Mouse (Mus musculus): ENCODE data around the gene Wfdc13. TPM values are rescaled to one million over a fixed set of nuclear protein-coding genes. Genes with fewer than 3 reads are reported as not detected.

Wfdc13 gene
- polyA plus RNA-seq (2012; rRNA removed) = 0.32 and 36.5 TPM in 2 replicates

- H3K4me3 ChIP-seq (ENCODE audit: control insufficient read depth, low read depth, low read length) = no peak within 1 kb of the TSS
- no peak within 1 kb of the TSS for H3K27ac ChIP-seq (ENCODE audit: control insufficient read depth, insufficient read depth, low read depth, low read length)
- no peaks in the 10 kb centered on the region for H3K27me3 ChIP-seq (ENCODE audit: control insufficient read depth, insufficient read depth, low read length)
- peaks cover 3% of the 10 kb centered on the region; the same call in 1 of the 2 replicates for H3K4me1 ChIP-seq (ENCODE audit: control insufficient read depth, insufficient read depth, low read length)
- H3K36me3 ChIP-seq (ENCODE audit: control insufficient read depth, insufficient read depth, low read length) = no peaks in the 10 kb centered on the region
- TF ChIP-seq CTCF (IDR thresholded peaks at IDR 0.05; ENCODE audit: control insufficient read depth, insufficient read depth, insufficient replicate concordance, low read depth, low read length) = no peak
- no peak for TF ChIP-seq POLR2A (IDR thresholded peaks at IDR 0.05; ENCODE audit: control insufficient read depth, low read depth, low read length)
Measured at GRCm38 (mm10) chr2:164684807-164685206, at the start of gene Wfdc13. Wfdc13 (plus strand) TSS chr2:164685107.

DNA sequence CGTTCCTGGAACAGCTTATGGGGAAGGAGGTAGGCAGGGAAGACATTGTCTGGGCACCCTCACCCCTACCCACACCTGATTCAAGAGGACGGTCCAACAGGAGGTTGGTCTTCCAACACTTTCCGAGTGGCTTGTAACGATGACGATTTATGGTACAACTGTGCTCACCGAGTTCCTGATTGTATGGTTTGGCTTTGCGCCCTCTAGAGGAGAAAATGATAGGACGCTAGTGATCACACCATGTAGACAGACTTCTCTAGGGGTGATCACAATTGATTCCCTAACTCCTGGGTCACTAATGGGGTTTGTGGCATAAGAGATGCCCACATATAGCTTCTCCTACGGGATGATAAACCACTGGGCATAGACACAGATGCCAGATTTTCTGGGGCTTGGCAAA lies 49.6 kb upstream of the Wfdc13 start:
- H3K36me3 ChIP-seq (ENCODE audit: control insufficient read depth, insufficient read depth, low read length) = no peaks in the 10 kb centered on the region
- no peak for TF ChIP-seq POLR2A (IDR thresholded peaks at IDR 0.05; ENCODE audit: control insufficient read depth, low read depth, low read length)
- TF ChIP-seq CTCF (IDR thresholded peaks at IDR 0.05; ENCODE audit: control insufficient read depth, insufficient read depth, insufficient replicate concordance, low read depth, low read length) = 0 out of 2 replicates have a peak, but pooled peaks have one; percentile 8
- H3K4me1 ChIP-seq (ENCODE audit: control insufficient read depth, insufficient read depth, low read length) = no peaks in the 10 kb centered on the region; the same call in 1 of the 2 replicates
- no peak overlapping the region for H3K27ac ChIP-seq (ENCODE audit: control insufficient read depth, insufficient read depth, low read depth, low read length)
- H3K4me3 ChIP-seq (ENCODE audit: control insufficient read depth, low read depth, low read length) = peak overlapping the region; percentile 17; the same call in 1 of the 2 replicates
- no peaks in the 10 kb centered on the region for H3K27me3 ChIP-seq (ENCODE audit: control insufficient read depth, insufficient read depth, low read length)

- TF ChIP-seq CTCF (IDR thresholded peaks at IDR 0.05; ENCODE audit: control insufficient read depth, insufficient read depth, insufficient replicate concordance, low read depth, low read length) (no peak), POLR2A (IDR thresholded peaks at IDR 0.05; ENCODE audit: control insufficient read depth, low read depth, low read length) (no peak)
- Histone ChIP-seq H3K36me3 (ENCODE audit: control insufficient read depth, insufficient read depth, low read length) (no peaks in the 10 kb centered on the region), H3K4me3 (ENCODE audit: control insufficient read depth, low read depth, low read length) (peak within 1 kb of the TSS; percentile 68)
Measured at GRCm38 (mm10) chr2:164638696-164639095, 46.2 kb upstream of the Wfdc13 start, which contains the start of gene Wfdc16. Wfdc16 (minus strand) TSS chr2:164638796.

GRCm38 (mm10) chr2:164641129-164641528 lies 43.8 kb upstream of the Wfdc13 start:
- peaks cover 4% of the 10 kb centered on the region for H3K4me1 ChIP-seq (ENCODE audit: control insufficient read depth, insufficient read depth, low read length)
- H3K27ac ChIP-seq (ENCODE audit: control insufficient read depth, insufficient read depth, low read depth, low read length) = peak overlapping the region; percentile 70
- H3K27me3 ChIP-seq (ENCODE audit: control insufficient read depth, insufficient read depth, low read length) = no peaks in the 10 kb centered on the region
- H3K4me3 ChIP-seq (ENCODE audit: control insufficient read depth, low read depth, low read length) = no peak overlapping the region
- H3K36me3 ChIP-seq (ENCODE audit: control insufficient read depth, insufficient read depth, low read length) = no peaks in the 10 kb centered on the region
- TF ChIP-seq POLR2A (IDR thresholded peaks at IDR 0.05; ENCODE audit: control insufficient read depth, low read depth, low read length) (no peak), CTCF (IDR thresholded peaks at IDR 0.05; ENCODE audit: control insufficient read depth, insufficient read depth, insufficient replicate concordance, low read depth, low read length) (no peak)

More at GRCm38 (mm10) chr2:164638696-164639095, 46.2 kb upstream of the Wfdc13 start, which contains the start of gene Wfdc16:
- Histone ChIP-seq H3K27me3 (ENCODE audit: control insufficient read depth, insufficient read depth, low read length) (no peaks in the 10 kb centered on the region), H3K27ac (ENCODE audit: control insufficient read depth, insufficient read depth, low read depth, low read length) (no peak within 1 kb of the TSS), H3K4me1 (ENCODE audit: control insufficient read depth, insufficient read depth, low read length) (peaks cover 4% of the 10 kb centered on the region)

DNA sequence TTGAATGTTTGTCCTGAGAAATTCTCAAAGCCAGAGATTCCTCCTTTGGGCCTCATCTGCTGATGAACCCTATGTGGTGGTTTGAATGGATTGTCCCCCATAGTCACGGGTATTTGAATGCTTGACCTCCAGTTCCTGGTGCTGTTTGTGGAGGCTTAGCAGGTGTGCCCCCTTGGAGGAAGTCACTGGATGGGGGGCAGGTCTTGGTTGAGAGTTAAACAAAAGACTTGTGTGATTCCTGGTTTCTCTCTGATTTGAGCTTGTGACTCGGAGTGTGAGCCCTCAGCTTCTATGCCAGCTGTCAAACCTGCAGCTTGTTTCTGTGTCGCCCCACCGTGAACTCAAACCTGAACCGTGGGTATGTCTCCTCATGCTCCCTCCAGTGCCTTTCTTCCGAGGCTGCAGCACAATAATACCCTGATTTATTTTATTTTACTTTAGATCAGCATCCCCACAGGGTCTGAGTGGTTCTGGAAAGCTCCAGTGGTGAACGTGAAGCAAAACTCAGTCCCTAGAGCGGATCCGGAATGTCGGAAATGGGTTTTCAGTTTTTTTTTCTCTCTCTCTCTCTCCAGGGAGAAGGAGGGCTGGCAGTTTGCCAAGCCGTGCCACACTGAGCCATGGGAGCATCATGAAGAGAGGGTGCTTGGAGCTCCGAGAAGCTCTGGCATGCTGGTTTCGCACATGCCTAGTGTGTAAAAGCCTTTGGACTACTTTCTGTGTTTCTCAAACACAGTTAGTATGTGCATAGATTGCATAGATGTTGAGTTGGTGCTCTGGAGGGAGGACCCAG lies 42.8 kb upstream of the Wfdc13 start:
- Histone ChIP-seq H3K4me3 (ENCODE audit: control insufficient read depth, low read depth, low read length) (no peak overlapping the region), H3K27ac (ENCODE audit: control insufficient read depth, insufficient read depth, low read depth, low read length) (peak overlapping the region; percentile 48), H3K4me1 (ENCODE audit: control insufficient read depth, insufficient read depth, low read length) (peaks cover 4% of the 10 kb centered on the region), H3K36me3 (ENCODE audit: control insufficient read depth, insufficient read depth, low read length) (no peaks in the 10 kb centered on the region), H3K27me3 (ENCODE audit: control insufficient read depth, insufficient read depth, low read length) (no peaks in the 10 kb centered on the region)
- no peak for TF ChIP-seq POLR2A (IDR thresholded peaks at IDR 0.05; ENCODE audit: control insufficient read depth, low read depth, low read length)
- no peak for TF ChIP-seq CTCF (IDR thresholded peaks at IDR 0.05; ENCODE audit: control insufficient read depth, insufficient read depth, insufficient replicate concordance, low read depth, low read length)

GRCm38 (mm10) chr2:164655858-164656257 lies 29.0 kb upstream of the Wfdc13 start, which contains the start of gene Wfdc10:
Wfdc10 (plus strand) TSS chr2:164656046.
- Histone ChIP-seq H3K36me3 (ENCODE audit: control insufficient read depth, insufficient read depth, low read length) (no peaks in the 10 kb centered on the region), H3K27me3 (ENCODE audit: control insufficient read depth, insufficient read depth, low read length) (no peaks in the 10 kb centered on the region), H3K4me1 (ENCODE audit: control insufficient read depth, insufficient read depth, low read length) (peaks cover 6% of the 10 kb centered on the region), H3K27ac (ENCODE audit: control insufficient read depth, insufficient read depth, low read depth, low read length) (peak within 1 kb of the TSS; percentile 61), H3K4me3 (ENCODE audit: control insufficient read depth, low read depth, low read length) (peak within 1 kb of the TSS; percentile 82)
- peak; percentile 72 for TF ChIP-seq POLR2A (IDR thresholded peaks at IDR 0.05; ENCODE audit: control insufficient read depth, low read depth, low read length)
- TF ChIP-seq CTCF (IDR thresholded peaks at IDR 0.05; ENCODE audit: control insufficient read depth, insufficient read depth, insufficient replicate concordance, low read depth, low read length) = peak; percentile 93

- Histone ChIP-seq H3K27ac (ENCODE audit: control insufficient read depth, insufficient read depth, low read depth, low read length) (peak within 1 kb of the TSS; percentile 61), H3K4me3 (ENCODE audit: control insufficient read depth, low read depth, low read length) (peak within 1 kb of the TSS; percentile 82), H3K27me3 (ENCODE audit: control insufficient read depth, insufficient read depth, low read length) (no peaks in the 10 kb centered on the region), H3K4me1 (ENCODE audit: control insufficient read depth, insufficient read depth, low read length) (peaks cover 6% of the 10 kb centered on the region), H3K36me3 (ENCODE audit: control insufficient read depth, insufficient read depth, low read length) (no peaks in the 10 kb centered on the region)
- TF ChIP-seq POLR2A (IDR thresholded peaks at IDR 0.05; ENCODE audit: control insufficient read depth, low read depth, low read length) (no peak), CTCF (IDR thresholded peaks at IDR 0.05; ENCODE audit: control insufficient read depth, insufficient read depth, insufficient replicate concordance, low read depth, low read length) (no peak)
Measured at GRCm38 (mm10) chr2:164656483-164656882, 28.4 kb upstream of the Wfdc13 start, which contains the start of gene Wfdc9. Wfdc9 (minus strand) TSS chr2:164656583.
